Mouse (Mus musculus): Measurements from ENCODE around the gene Cd93. TPM values are rescaled to one million over a fixed set of nuclear protein-coding genes. Genes with fewer than 3 reads are reported as not detected.
A peak's percentile ranks its signal among the peaks of the same experiment; 100 is the strongest.

Cd93 gene
- polyA plus RNA-seq, 1 experiment from 2014 or later = 40.2 TPM

DNA sequence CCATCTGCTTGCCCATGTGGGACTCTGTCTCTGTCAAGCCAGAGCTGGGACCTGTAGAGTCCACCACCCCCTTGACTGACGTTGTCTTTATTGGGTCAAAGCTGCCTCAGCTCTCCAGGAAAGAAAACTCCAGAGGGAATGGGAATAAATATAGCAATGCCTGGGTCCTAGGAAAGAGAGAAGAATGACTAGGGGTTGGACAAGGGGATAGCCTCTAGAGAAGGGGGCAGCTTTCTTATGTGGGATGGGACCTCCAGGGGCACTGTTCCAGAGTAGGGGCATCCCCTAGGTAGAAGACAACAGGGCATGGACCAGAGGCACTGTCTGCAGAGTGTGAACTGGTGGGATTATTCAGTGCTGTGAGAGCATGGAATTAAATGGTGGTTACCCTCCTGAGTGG lies 33.5 kb downstream of the Cd93 start:
- Histone ChIP-seq H3K4me3 (ENCODE audit: low read length) (no peak overlapping the region), H3K4me2 (ENCODE audit: low read depth, low read length) (no peak overlapping the region), H3K9ac (ENCODE audit: low read length) (no peak overlapping the region), H3K9me3 (ENCODE audit: control insufficient read depth, low read length) (no peaks in the 10 kb centered on the region), H3K27ac (ENCODE audit: low read length) (no peak overlapping the region), H3K36me3 (ENCODE audit: control insufficient read depth, insufficient read depth, low read length) (no peaks in the 10 kb centered on the region), H3K4me1 (replicated peaks; ENCODE audit: control insufficient read depth, insufficient read depth, low read length) (peaks cover 10% of the 10 kb centered on the region), H3K27me3 (ENCODE audit: control insufficient read depth, insufficient read depth, low read depth, low read length) (no peaks in the 10 kb centered on the region)
- 80% methylated on average over 1 of the region's 1 CpGs for WGBS
- ATAC-seq (ENCODE audit: low read depth) = no peak

DNA sequence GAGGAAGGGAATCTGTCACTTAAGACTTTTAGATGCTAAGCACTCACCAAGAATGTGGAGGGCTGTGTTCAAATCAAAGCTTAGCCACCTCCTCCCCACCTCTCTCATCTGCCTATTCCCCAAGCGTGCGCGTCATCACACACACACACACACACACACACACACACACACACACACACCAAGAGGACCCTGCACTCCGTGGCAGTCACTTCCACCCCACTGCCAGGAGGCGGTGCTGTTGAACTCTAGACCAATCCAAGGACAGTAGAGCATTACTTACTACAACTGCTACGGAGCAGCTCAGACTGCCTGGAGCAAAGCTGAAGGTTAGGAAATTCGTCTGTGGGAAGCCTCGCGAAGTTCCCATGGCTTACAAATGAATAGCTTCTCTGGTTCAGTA lies 34.2 kb downstream of the Cd93 start:
- Histone ChIP-seq H3K4me1 (replicated peaks; ENCODE audit: control insufficient read depth, insufficient read depth, low read length) (peaks cover 11% of the 10 kb centered on the region), H3K9ac (ENCODE audit: low read length) (no peak overlapping the region), H3K9me3 (ENCODE audit: control insufficient read depth, low read length) (no peaks in the 10 kb centered on the region), H3K4me3 (ENCODE audit: low read length) (no peak overlapping the region), H3K27me3 (ENCODE audit: control insufficient read depth, insufficient read depth, low read depth, low read length) (no peaks in the 10 kb centered on the region), H3K36me3 (ENCODE audit: control insufficient read depth, insufficient read depth, low read length) (no peaks in the 10 kb centered on the region), H3K4me2 (ENCODE audit: low read depth, low read length) (peak overlapping the region; percentile 93; the same call in 1 of the 2 replicates), H3K27ac (ENCODE audit: low read length) (no peak overlapping the region)
- WGBS = 10% methylated on average over 9 of the region's 9 CpGs
- ATAC-seq (ENCODE audit: low read depth) = peak; percentile 78

DNA sequence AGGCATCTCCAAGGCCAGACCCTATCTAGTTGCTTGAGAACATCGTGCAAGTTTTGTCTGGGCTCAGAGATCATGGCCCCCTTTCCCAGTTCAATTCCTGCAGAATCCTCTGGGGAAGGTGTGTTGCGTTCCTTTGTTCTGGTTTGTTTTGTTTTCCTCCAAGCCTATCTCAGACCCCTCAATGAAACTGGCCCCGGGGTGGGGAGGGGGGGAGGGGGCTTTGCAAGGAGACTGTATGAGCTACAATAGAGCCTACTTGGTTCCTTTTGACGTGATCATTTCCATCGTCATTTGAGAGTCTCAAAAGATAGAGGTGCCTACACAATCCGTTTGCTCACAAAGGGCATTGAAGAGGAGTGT lies 34.6 kb downstream of the Cd93 start:
- Histone ChIP-seq H3K9ac (ENCODE audit: low read length) (peak overlapping the region; percentile 88), H3K27me3 (ENCODE audit: control insufficient read depth, insufficient read depth, low read depth, low read length) (no peaks in the 10 kb centered on the region), H3K4me2 (ENCODE audit: low read depth, low read length) (peak overlapping the region; percentile 93), H3K4me1 (replicated peaks; ENCODE audit: control insufficient read depth, insufficient read depth, low read length) (peaks cover 15% of the 10 kb centered on the region), H3K27ac (ENCODE audit: low read length) (peak overlapping the region; percentile 92), H3K9me3 (ENCODE audit: control insufficient read depth, low read length) (no peaks in the 10 kb centered on the region), H3K4me3 (ENCODE audit: low read length) (peak overlapping the region; percentile 79), H3K36me3 (ENCODE audit: control insufficient read depth, insufficient read depth, low read length) (no peaks in the 10 kb centered on the region)
- WGBS = 12% methylated on average over 6 of the region's 6 CpGs
- no peak for ATAC-seq (ENCODE audit: low read depth)

DNA sequence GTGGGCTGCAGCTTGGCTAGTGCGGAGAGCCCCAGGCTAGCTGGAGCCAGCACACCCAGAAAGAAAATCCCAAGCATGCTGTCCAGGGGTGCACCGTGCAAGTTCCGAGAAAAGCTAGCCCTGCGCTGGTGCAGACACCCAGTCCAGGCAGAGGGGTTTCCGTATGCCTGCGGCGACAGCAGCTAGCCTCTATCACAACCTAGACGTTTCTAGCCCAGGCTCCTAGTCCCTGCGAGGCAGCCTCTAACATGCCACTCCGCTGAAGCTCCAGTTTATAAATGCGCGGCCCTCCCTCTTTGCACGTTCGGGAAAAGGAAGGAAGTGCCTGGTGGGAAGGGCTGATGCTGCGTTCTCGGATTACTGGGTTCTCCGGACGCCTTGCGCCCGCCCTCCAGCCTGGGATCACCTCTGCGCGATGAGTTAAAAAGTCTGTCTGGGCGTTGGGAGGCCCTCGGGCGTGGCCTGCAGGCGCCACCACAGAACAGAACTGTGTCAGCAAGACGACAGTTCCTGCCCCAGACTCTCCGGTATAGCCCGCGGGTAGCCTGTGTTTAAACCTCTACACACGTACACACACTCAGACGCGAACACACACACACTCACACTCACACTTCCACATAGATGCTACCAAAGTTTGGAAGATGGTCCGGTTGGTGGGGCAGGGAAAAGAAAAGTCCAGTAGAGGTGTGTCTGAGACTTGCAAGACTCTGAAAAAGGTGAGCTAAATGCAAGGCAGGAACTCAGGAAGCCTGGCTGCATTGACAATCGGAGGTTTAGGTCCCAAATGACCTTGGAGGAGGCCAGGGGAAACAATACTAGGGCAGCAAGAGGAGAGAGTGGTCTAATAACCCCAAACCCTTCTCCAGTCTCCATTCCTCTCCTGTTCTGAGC lies 35.2 kb downstream of the Cd93 start, which contains the start of gene Thbd:
Gene Thbd, minus strand, starts transcription at position 319 of the 891 bp plus-strand sequence.
- Histone ChIP-seq H3K4me1 (replicated peaks; ENCODE audit: control insufficient read depth, insufficient read depth, low read length) (peaks cover 19% of the 10 kb centered on the region), H3K9ac (ENCODE audit: low read length) (peak within 1 kb of the TSS; percentile 88), H3K4me3 (ENCODE audit: low read length) (peak within 1 kb of the TSS; percentile 79), H3K36me3 (ENCODE audit: control insufficient read depth, insufficient read depth, low read length) (no peaks in the 10 kb centered on the region), H3K27ac (ENCODE audit: low read length) (peak within 1 kb of the TSS; percentile 92), H3K9me3 (ENCODE audit: control insufficient read depth, low read length) (no peaks in the 10 kb centered on the region), H3K4me2 (ENCODE audit: low read depth, low read length) (peak within 1 kb of the TSS; percentile 93), H3K27me3 (ENCODE audit: control insufficient read depth, insufficient read depth, low read depth, low read length) (no peaks in the 10 kb centered on the region)
- peak; percentile 84 for ATAC-seq (ENCODE audit: low read depth)
- under 1% methylated on average over 35 of the region's 35 CpGs for WGBS

DNA sequence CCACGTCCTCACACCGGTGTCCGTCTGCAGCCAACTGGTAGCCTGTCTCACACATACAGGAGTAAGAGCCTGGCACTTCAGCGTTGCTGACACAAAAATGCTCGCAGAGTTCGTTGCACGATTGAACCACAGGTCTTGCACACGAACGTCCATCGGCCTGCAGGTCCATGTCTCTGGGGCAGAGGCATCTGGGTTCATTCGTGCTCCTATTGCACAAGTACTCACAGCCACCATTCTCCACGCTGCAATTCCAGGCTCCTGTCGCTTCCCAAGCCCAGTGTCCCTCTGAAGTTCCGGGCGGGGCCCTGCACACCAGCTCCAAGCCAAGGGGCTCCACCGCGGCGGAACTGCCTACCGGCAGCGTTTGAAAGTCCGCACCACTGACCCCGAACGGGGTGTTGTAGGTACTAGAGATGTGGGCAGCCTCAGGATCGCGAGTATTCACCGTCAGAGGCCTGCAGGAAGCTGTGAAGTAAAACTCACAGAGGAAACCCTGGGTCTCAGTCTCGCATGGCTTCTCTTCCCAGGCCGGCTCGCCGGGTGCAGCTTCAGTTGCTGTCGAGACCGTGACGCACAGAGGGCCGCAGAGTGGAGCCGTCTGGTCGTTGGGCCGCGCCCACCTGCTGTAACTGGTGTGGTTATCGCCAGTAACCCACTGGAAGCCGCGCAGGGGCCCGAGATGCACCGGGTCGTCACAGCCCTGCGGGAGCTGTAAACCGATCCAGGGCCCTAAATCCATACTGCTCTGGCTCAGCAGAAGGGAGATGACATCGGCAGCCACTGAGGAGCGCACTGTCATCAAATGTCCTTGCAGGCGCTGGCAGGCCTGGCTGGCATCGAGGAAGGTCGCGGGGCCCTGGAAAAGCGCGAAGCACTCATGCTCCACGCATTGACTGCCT lies 36.1 kb downstream of the Cd93 start:
- peak overlapping the region; percentile 93 for H3K4me2 ChIP-seq (ENCODE audit: low read depth, low read length)
- 2% methylated on average over 55 of the region's 55 CpGs for WGBS
- peak; percentile 27 for ATAC-seq (ENCODE audit: low read depth)
- H3K4me1 ChIP-seq (replicated peaks; ENCODE audit: control insufficient read depth, insufficient read depth, low read length) = peaks cover 27% of the 10 kb centered on the region
- H3K27ac ChIP-seq (ENCODE audit: low read length) = peak overlapping the region; percentile 92
- no peaks in the 10 kb centered on the region for H3K9me3 ChIP-seq (ENCODE audit: control insufficient read depth, low read length)
- H3K36me3 ChIP-seq (ENCODE audit: control insufficient read depth, insufficient read depth, low read length) = no peaks in the 10 kb centered on the region
- H3K4me3 ChIP-seq (ENCODE audit: low read length) = peak overlapping the region; percentile 79
- H3K27me3 ChIP-seq (ENCODE audit: control insufficient read depth, insufficient read depth, low read depth, low read length) = no peaks in the 10 kb centered on the region
- H3K9ac ChIP-seq (ENCODE audit: low read length) = peak overlapping the region; percentile 88

DNA sequence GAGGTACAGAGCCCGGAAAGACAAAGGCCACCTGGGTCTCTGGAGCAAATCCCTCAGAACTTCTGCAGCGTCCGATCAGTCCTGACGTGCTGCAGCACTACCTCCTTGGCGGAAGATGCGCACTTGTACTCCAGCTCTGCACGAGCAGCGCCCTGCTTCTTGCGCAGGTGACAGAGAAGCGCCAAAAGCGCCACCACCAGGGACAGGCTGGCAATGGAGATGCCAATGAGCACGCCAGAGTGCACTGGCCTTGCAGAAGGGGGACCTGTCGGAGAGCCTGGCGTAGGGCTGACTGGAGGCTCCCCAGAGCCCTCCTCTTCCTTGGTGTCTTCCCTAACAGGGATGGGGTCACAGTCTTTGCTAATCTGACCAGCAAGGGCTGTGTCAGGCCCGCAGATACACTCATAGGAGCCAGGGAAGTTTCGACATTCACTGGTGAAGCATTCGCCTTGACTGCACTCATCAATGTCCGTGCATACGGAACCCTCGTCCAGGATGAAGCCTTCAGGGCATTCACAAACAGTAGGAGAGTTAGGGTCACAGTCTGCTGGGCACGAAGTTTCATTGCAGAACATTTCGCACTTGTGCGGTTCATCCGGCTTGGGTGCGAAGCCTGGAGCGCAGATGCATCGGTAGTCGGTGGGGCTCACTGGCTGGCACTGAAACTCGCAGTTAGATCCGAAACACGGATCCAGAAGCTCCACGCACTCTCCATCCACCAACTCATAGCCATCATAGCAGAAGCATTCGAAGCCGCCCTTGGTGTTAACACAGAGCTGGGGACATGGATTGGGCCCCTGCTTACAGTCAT lies 37.0 kb downstream of the Cd93 start:
- 5% methylated on average over 34 of the region's 34 CpGs for WGBS
- Histone ChIP-seq H3K9ac (ENCODE audit: low read length) (peak overlapping the region; percentile 88), H3K27ac (ENCODE audit: low read length) (peak overlapping the region; percentile 92), H3K9me3 (ENCODE audit: control insufficient read depth, low read length) (no peaks in the 10 kb centered on the region), H3K4me2 (ENCODE audit: low read depth, low read length) (peak overlapping the region; percentile 93), H3K36me3 (ENCODE audit: control insufficient read depth, insufficient read depth, low read length) (no peaks in the 10 kb centered on the region), H3K27me3 (ENCODE audit: control insufficient read depth, insufficient read depth, low read depth, low read length) (no peaks in the 10 kb centered on the region), H3K4me3 (ENCODE audit: low read length) (peak overlapping the region; percentile 79), H3K4me1 (replicated peaks; ENCODE audit: control insufficient read depth, insufficient read depth, low read length) (peaks cover 28% of the 10 kb centered on the region)
- ATAC-seq (ENCODE audit: low read depth) = peak; percentile 12; the same call in 1 of the 2 replicates

DNA sequence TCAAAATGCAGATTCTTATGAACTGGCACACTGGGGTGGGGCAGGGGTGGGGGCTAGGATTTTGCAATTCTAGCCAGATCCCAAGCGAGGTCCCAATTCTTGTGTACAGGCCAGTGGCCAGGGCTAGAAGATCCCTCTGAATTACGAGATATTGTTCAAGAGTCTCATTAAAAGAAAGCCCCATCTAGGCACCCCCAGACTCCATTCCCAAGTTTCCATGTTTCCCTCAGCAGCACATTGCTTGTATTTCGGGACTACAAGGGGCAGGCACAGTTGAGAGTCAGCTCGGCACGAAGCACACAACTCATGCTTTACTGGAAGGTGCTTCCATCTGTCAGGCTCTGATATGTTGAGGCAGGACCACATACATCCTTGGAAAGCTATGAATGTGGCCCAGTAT lies 38.5 kb downstream of the Cd93 start:
- Histone ChIP-seq H3K27me3 (ENCODE audit: control insufficient read depth, insufficient read depth, low read depth, low read length) (no peaks in the 10 kb centered on the region), H3K27ac (ENCODE audit: low read length) (no peak overlapping the region), H3K4me1 (replicated peaks; ENCODE audit: control insufficient read depth, insufficient read depth, low read length) (peaks cover 36% of the 10 kb centered on the region), H3K4me3 (ENCODE audit: low read length) (peak overlapping the region; percentile 43), H3K4me2 (ENCODE audit: low read depth, low read length) (peak overlapping the region; percentile 93), H3K9me3 (ENCODE audit: control insufficient read depth, low read length) (no peaks in the 10 kb centered on the region), H3K9ac (ENCODE audit: low read length) (peak overlapping the region; percentile 31), H3K36me3 (ENCODE audit: control insufficient read depth, insufficient read depth, low read length) (no peaks in the 10 kb centered on the region)
- ATAC-seq (ENCODE audit: low read depth) = no peak
- 19% methylated on average over 5 of the region's 5 CpGs for WGBS

DNA sequence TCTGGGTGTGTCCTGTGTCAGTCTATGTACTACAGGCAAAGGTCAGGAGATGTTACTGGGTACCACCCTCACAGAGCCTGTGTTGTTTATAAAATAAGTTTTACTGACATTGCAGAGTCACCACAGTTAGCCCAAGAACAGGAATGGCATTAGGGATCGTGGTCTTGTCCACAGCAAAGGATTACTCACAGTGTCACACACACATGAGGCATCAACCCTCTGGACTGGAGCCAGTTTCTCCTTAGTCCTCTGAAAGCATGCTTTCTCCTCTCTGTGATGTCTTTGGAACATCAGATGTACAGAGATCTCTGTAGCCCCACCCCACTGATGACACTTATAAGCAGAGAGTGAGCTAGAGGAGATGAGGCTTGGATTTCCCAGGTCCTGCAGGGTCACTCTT lies 41.1 kb downstream of the Cd93 start:
- Histone ChIP-seq H3K4me1 (replicated peaks; ENCODE audit: control insufficient read depth, insufficient read depth, low read length) (peaks cover 43% of the 10 kb centered on the region), H3K27ac (ENCODE audit: low read length) (no peak overlapping the region), H3K9ac (ENCODE audit: low read length) (no peak overlapping the region), H3K36me3 (ENCODE audit: control insufficient read depth, insufficient read depth, low read length) (no peaks in the 10 kb centered on the region), H3K4me3 (ENCODE audit: low read length) (no peak overlapping the region), H3K9me3 (ENCODE audit: control insufficient read depth, low read length) (no peaks in the 10 kb centered on the region), H3K27me3 (ENCODE audit: control insufficient read depth, insufficient read depth, low read depth, low read length) (no peaks in the 10 kb centered on the region), H3K4me2 (ENCODE audit: low read depth, low read length) (no peak overlapping the region; the same call in 1 of the 2 replicates)
- 58% methylated on average over 1 of the region's 1 CpGs for WGBS
- ATAC-seq (ENCODE audit: low read depth) = no peak

Measured in lung, embryonic 16.5 days (tissue).